Mouse (Mus musculus): ENCODE data around the gene Fam122a.

GRCm38 (mm10) chr19:24451626-24452025 is 25.5 kb downstream of the Fam122a start:
- TF ChIP-seq POLR2A (IDR thresholded peaks at IDR 0.05; ENCODE audit: low read depth, low read length) (no peak), CTCF (IDR thresholded peaks at IDR 0.05; ENCODE audit: extremely low read depth, insufficient read depth, insufficient read length, insufficient replicate concordance) (no peak)
